Mouse (Mus musculus) liver, postnatal 0 days (tissue): Measurements from ENCODE around the gene Lce3a. TPM values are rescaled to one million over a fixed set of nuclear protein-coding genes. Genes with fewer than 3 reads are reported as not detected.

Experiments
- ATAC-seq: fragments of 200-750 bp; cut with Nextera tagmentation; 2 replicates; pipeline ENCODE4 v1.8.0; 2017; ENCODE audit warnings: mild to moderate bottlenecking, moderate library complexity
- DNase-seq: peaks from one replicate; pipeline ENCODE4 v3.0.0-alpha.2; 2016
- H3K27ac ChIP-seq: fragments of 300-500 bp; sonication (generic); 2 replicates; pipeline ENCODE4 v1.5.1; 2014; ENCODE audit warnings: antibody characterized with exemption, moderate library complexity, mild to moderate bottlenecking, low read depth
- H3K27me3 ChIP-seq: fragments of 300-500 bp; sonication (generic); 2 replicates; pipeline ENCODE4 v1.6.1; 2014; ENCODE audit warnings: low read length, control low read depth, mixed read lengths; ENCODE audit not compliant: insufficient read depth
- H3K36me3 ChIP-seq: fragments of 300-500 bp; sonication (generic); replicated peaks from 2 replicates; pipeline ENCODE4 v1.6.1; 2014; ENCODE audit warnings: mild to moderate bottlenecking, control low read depth, low read length, moderate library complexity, mixed read lengths; ENCODE audit not compliant: insufficient read depth
- H3K4me1 ChIP-seq: fragments of 300-500 bp; sonication (generic); 2 replicates; pipeline ENCODE4 v1.6.1; 2014; ENCODE audit warnings: antibody characterized with exemption, mild to moderate bottlenecking, control low read depth; ENCODE audit not compliant: insufficient read depth
- H3K4me2 ChIP-seq: fragments of 300-500 bp; sonication (generic); 2 replicates; pipeline ENCODE4 v1.6.1; 2014; ENCODE audit warnings: low read depth, mild to moderate bottlenecking, low read length, moderate library complexity, mixed read lengths
- H3K4me3 ChIP-seq: fragments of 300-500 bp; sonication (generic); 2 replicates; pipeline ENCODE4 v1.5.1; 2014; ENCODE audit warnings: low read depth, low read length
- H3K9ac ChIP-seq: fragments of 300-500 bp; sonication (generic); replicated peaks from 2 replicates; pipeline ENCODE4 v1.6.1; 2014; ENCODE audit warnings: mild to moderate bottlenecking, moderate library complexity
- H3K9me3 ChIP-seq: fragments of 300-500 bp; sonication (generic); 2 replicates; pipeline ENCODE4 v1.6.1; 2016; ENCODE audit warnings: mild to moderate bottlenecking, control low read depth, low read length, mixed read lengths
- CTCF ChIP-seq: sonication (generic); IDR thresholded peaks from 2 replicates; pipeline ENCODE4 v1.5.1; 2016; ENCODE audit warnings: antibody characterized with exemption, low read depth
- EP300 ChIP-seq: IDR thresholded peaks from 2 replicates; pipeline ENCODE4 v1.6.1; 2016; ENCODE audit warnings: antibody characterized with exemption, low read depth, mild to moderate bottlenecking
- WGBS: fragments of 180-500 bp; shearing (Covaris S2); extraction: QIAGEN DNeasy Blood & Tissue Kit; methylation state at CpG from one replicate; pipeline ENCODE4 v1.1.7; 2014; ENCODE audit not compliant: insufficient replicate concordance; 5-methylcytosine and 5-hydroxymethylcytosine counted together
- polyA plus RNA-seq: library from polyadenylated mRNA; unstranded; fragments of >200 nt; fragmentation: Nextera tagmentation; extraction: Ambion mirVana; gene quantifications from 2 replicates; pipeline ENCODE4 v1.2.1, GENCODE M21; 2015

The Lce3a gene
- polyA plus RNA-seq, 1 experiment from 2014 or later: not detected

DNA sequence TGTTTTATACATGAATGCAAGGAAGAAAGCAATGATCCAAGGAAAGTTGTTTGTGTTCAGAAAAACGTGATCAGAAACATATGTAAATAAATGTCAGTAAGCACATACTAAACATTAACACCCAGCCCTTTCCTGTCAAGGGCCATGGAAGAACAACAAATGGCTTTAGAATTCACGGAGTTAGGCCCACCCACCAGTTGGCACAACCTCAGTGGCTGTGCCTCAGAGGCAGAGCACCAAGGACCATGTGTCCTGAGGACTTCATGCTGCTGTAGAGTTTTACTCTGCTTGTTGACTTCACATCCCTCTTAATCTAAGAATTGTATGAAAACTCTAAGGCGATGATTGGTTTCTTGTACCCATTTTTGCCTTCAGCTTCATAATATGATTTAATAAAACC lies 20.8 kb downstream of the Lce3a start:
- ATAC-seq: no peak
- H3K36me3 ChIP-seq: no peaks in the 10 kb centered on the region
- H3K9ac ChIP-seq: no peak overlapping the region
- no peak for DNase-seq
- no peaks in the 10 kb centered on the region for H3K9me3 ChIP-seq
- no peaks in the 10 kb centered on the region for H3K4me1 ChIP-seq
- H3K4me2 ChIP-seq: no peak overlapping the region
- no peak overlapping the region for H3K4me3 ChIP-seq
- H3K27ac ChIP-seq: no peak overlapping the region
- TF ChIP-seq EP300 (no peak), CTCF (no peak)
- WGBS: 47% methylated on average over 3 of the region's 3 CpGs
- no peaks in the 10 kb centered on the region for H3K27me3 ChIP-seq

DNA sequence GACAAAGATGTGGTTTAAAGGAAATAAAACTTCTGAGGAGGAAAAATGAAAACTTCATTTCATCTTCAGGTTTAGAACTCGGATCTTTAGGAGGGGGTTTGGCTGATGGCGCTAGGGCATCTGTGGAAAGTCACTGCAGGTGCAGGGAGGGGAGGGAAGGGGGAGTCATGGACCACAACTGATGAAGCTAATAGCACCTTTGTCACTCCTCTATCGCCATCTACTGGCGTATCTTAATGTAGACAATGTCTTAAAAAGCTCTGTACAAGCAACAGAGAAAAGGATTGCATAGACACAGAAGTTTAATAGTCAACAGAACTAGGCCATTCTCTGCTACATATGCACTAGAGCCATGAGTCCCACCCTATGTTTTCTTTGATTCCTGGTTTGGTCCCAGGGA lies 22.4 kb downstream of the Lce3a start:
- Histone ChIP-seq H3K4me3 (no peak overlapping the region), H3K36me3 (no peaks in the 10 kb centered on the region), H3K9me3 (no peaks in the 10 kb centered on the region), H3K9ac (no peak overlapping the region), H3K4me2 (no peak overlapping the region), H3K27ac (no peak overlapping the region), H3K4me1 (no peaks in the 10 kb centered on the region), H3K27me3 (no peaks in the 10 kb centered on the region)
- ATAC-seq (no peak), DNase-seq (no peak)
- WGBS: 26% methylated on average over 4 of the region's 4 CpGs
- no peak for TF ChIP-seq EP300
- TF ChIP-seq CTCF: peak; percentile 35

DNA sequence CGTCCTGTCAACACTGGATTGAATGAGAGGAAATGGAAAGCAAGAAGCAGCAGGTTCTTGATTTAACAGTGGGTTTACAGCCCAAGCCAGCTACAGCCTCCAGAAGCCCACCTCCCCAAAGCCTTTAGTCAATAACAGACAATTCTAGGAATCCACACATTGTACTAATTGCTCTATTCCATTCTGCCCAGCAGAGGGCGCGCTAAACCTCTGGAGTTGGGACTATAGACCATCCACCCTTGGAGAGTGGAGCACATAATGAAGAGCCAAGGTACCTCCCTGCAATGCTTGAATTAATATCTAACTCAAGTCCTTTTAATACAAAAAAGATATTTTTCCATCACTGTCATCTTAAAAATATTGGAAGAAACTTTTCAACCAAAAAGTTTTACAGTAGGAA lies 23.0 kb downstream of the Lce3a start:
- no peaks in the 10 kb centered on the region for H3K36me3 ChIP-seq
- H3K4me3 ChIP-seq: no peak overlapping the region
- peak; percentile 29 for DNase-seq
- H3K4me1 ChIP-seq: no peaks in the 10 kb centered on the region
- no peak overlapping the region for H3K27ac ChIP-seq
- no peak overlapping the region for H3K4me2 ChIP-seq
- no peak for ATAC-seq
- 23% methylated on average over 3 of the region's 3 CpGs for WGBS
- no peaks in the 10 kb centered on the region for H3K9me3 ChIP-seq
- TF ChIP-seq CTCF: peak; percentile 68
- TF ChIP-seq EP300: no peak
- H3K9ac ChIP-seq: no peak overlapping the region
- no peaks in the 10 kb centered on the region for H3K27me3 ChIP-seq

DNA sequence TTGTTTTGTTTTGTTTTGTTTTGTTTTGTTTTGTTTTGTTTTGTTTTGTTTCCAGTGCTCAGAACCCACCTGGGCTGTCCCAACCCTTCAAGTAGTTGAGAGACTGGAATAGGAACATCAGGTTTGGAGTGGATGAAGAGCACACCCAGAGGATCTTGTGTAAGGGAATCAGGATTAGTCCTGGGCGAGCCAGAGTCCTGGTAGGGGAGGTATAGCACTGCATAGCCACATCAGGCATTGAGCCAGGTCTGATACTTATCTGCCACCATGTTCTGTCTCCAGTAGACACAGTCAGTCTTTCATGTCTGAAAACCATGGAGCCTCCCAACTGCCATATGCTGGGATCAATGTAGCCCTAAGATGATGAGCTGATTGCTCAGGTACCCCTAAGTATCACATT lies 31.5 kb downstream of the Lce3a start:
- Histone ChIP-seq H3K36me3 (no peaks in the 10 kb centered on the region), H3K4me2 (no peak overlapping the region), H3K9me3 (no peaks in the 10 kb centered on the region), H3K27ac (no peak overlapping the region), H3K27me3 (no peaks in the 10 kb centered on the region), H3K4me3 (no peak overlapping the region), H3K9ac (no peak overlapping the region), H3K4me1 (no peaks in the 10 kb centered on the region)
- DNase-seq: no peak
- 42% methylated on average over 1 of the region's 1 CpGs for WGBS
- ATAC-seq: no peak
- TF ChIP-seq CTCF (no peak), EP300 (no peak)

DNA sequence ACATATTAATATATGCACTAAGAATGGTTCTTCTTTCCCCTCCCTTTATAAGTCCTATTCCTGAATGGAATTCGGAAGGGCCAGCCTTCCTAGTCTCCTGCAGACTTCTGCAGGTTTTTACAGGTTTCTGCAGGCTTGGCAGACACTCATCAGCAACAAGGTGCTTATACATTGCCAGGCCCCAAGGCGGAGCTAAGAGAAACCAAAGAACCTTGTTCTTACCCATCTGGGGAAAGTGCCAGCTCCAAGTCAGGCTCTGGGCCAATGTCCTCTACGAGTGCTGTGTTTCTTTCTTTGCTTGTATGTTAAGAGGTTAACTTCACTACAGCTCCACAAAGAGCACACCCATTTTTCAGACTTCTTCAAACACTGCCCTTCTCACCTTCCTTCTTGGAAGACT lies 32.0 kb downstream of the Lce3a start:
- Histone ChIP-seq H3K9me3 (no peaks in the 10 kb centered on the region), H3K4me1 (no peaks in the 10 kb centered on the region), H3K27ac (no peak overlapping the region), H3K27me3 (no peaks in the 10 kb centered on the region), H3K4me2 (no peak overlapping the region), H3K4me3 (no peak overlapping the region), H3K9ac (no peak overlapping the region), H3K36me3 (no peaks in the 10 kb centered on the region)
- no peak for TF ChIP-seq EP300
- TF ChIP-seq CTCF: no peak
- ATAC-seq (no peak), DNase-seq (no peak)
- WGBS: 57% methylated on average over 3 of the region's 3 CpGs

Other genes starting within 250 kb of the Lce3a start
- gene Lce1c, start 247.0 kb downstream of the Lce3a start, polyA plus RNA-seq: not detected in 2 replicates
- gene Lce1d, start 239.0 kb downstream of the Lce3a start, polyA plus RNA-seq: not detected in 2 replicates
- gene Lce1e, start 217.2 kb downstream of the Lce3a start, polyA plus RNA-seq: not detected in 2 replicates
- gene Lce1f, start 205.9 kb downstream of the Lce3a start, polyA plus RNA-seq: not detected in 2 replicates
- not detected in 2 replicates for gene Gm38119, start 187.1 kb downstream of the Lce3a start, polyA plus RNA-seq
- gene Lce1g, start 173.9 kb downstream of the Lce3a start, polyA plus RNA-seq: not detected in 2 replicates
- not detected in 2 replicates for gene Lce1h, start 161.2 kb downstream of the Lce3a start, polyA plus RNA-seq
- not detected in 2 replicates for gene Lce1i, start 147.3 kb downstream of the Lce3a start, polyA plus RNA-seq
- gene Lce1j, start 135.7 kb downstream of the Lce3a start, polyA plus RNA-seq: not detected in 2 replicates
- not detected in 2 replicates for gene Lce1k, start 118.3 kb downstream of the Lce3a start, polyA plus RNA-seq
- not detected in 2 replicates for gene Kprp, start 99.0 kb downstream of the Lce3a start, polyA plus RNA-seq
- not detected in 2 replicates for gene Lce1l, start 74.9 kb downstream of the Lce3a start, polyA plus RNA-seq
- not detected in 2 replicates for gene 2310050C09Rik, start 56.0 kb downstream of the Lce3a start, polyA plus RNA-seq
- not detected in 2 replicates for gene Lce3b, start 6.7 kb upstream of the Lce3a start, polyA plus RNA-seq
- not detected in 2 replicates for gene Lce3c, start 18.3 kb upstream of the Lce3a start, polyA plus RNA-seq
- gene Lce3d, start 31.2 kb upstream of the Lce3a start, polyA plus RNA-seq: not detected in 2 replicates
- not detected in 2 replicates for gene Lce3e, start 40.8 kb upstream of the Lce3a start, polyA plus RNA-seq
- gene Lce3f, start 66.0 kb upstream of the Lce3a start, polyA plus RNA-seq: not detected in 2 replicates
- gene Crct1, start 89.5 kb upstream of the Lce3a start, polyA plus RNA-seq: not detected in 2 replicates
- gene Lce1m, start 92.8 kb upstream of the Lce3a start, polyA plus RNA-seq: not detected in 2 replicates
- not detected in 2 replicates for gene Gm4858, start 142.6 kb upstream of the Lce3a start, polyA plus RNA-seq
- not detected in 2 replicates for gene Crnn, start 218.6 kb upstream of the Lce3a start, polyA plus RNA-seq